Mouse (Mus musculus): ENCODE data around the gene Hlcs. TPM values are rescaled to one million over a fixed set of nuclear protein-coding genes. Genes with fewer than 3 reads are reported as not detected.

The Hlcs gene
- total RNA-seq (2014; fragmentation: Nextera tagmentation) (13.7 and 15.5 TPM in 2 replicates), total RNA-seq (2017) (2.1 and 3.7 TPM in 2 replicates), polyA plus RNA-seq (2012) (2.9 and 3.1 TPM in 2 replicates)

GRCm38 (mm10) chr16:94313229-94314030, at the start of gene Hlcs:
TSS of gene Hlcs (minus strand) at chr16:94313571.
- ATAC-seq (ENCODE audit: extremely low read depth, insufficient number of reproducible peaks, low FRiP score, poor library complexity, severe bottlenecking) = peak; percentile 47
- H3K4me1 ChIP-seq (ENCODE audit: insufficient read depth, low read depth, low read length) = peaks cover 18% of the 10 kb centered on the region
- no peaks in the 10 kb centered on the region for H3K9me3 ChIP-seq (replicated peaks)
- TF ChIP-seq GATA1 (IDR thresholded peaks at IDR 0.05; ENCODE audit: borderline replicate concordance, low read length) = no peak
- peak; percentile 96 for TF ChIP-seq CTCF (IDR thresholded peaks at IDR 0.05; ENCODE audit: low read depth, low read length)
- peak within 1 kb of the TSS; percentile 88 for H3K4me3 ChIP-seq (ENCODE audit: low read depth, low read length)
- H3K27me3 ChIP-seq (ENCODE audit: insufficient read depth, low read length) = no peaks in the 10 kb centered on the region
- peak; percentile 98 for DNase-seq (ENCODE audit: low spot score)
- no peaks in the 10 kb centered on the region for H3K36me3 ChIP-seq (replicated peaks)

GRCm38 (mm10) chr16:94362174-94362873, 49.0 kb upstream of the Hlcs start:
- no peak for DNase-seq (ENCODE audit: low spot score)

GRCm38 (mm10) chr16:94360578-94361350, 47.4 kb upstream of the Hlcs start:
- no peak for ATAC-seq (ENCODE audit: extremely low read depth, insufficient number of reproducible peaks, low FRiP score, poor library complexity, severe bottlenecking)
- Histone ChIP-seq H3K9me3 (replicated peaks) (no peaks in the 10 kb centered on the region), H3K27me3 (ENCODE audit: insufficient read depth, low read length) (peaks cover 3% of the 10 kb centered on the region; the same call in 1 of the 2 replicates), H3K4me1 (ENCODE audit: insufficient read depth, low read depth, low read length) (peaks cover 18% of the 10 kb centered on the region), H3K36me3 (replicated peaks) (peaks cover 8% of the 10 kb centered on the region), H3K4me3 (ENCODE audit: low read depth, low read length) (no peak overlapping the region)
- TF ChIP-seq TAL1 (conservative IDR thresholded peaks at IDR 0.05; ENCODE audit: low read depth, low read length) = no peak
- no peak for TF ChIP-seq CTCF (IDR thresholded peaks at IDR 0.05; ENCODE audit: low read depth, low read length)
- TF ChIP-seq GATA1 (IDR thresholded peaks at IDR 0.05; ENCODE audit: borderline replicate concordance, low read length) = no peak
- no peak for TF ChIP-seq GATA2 (IDR thresholded peaks at IDR 0.05; ENCODE audit: borderline replicate concordance, low read depth, low read length)
- TF ChIP-seq POLR2AphosphoS5 (IDR thresholded peaks at IDR 0.05; ENCODE audit: insufficient replicate concordance, low read depth, low read length) = no peak
- DNase-seq (ENCODE audit: low spot score) = no peak

More at GRCm38 (mm10) chr16:94362174-94362873, 49.0 kb upstream of the Hlcs start:
- no peak for TF ChIP-seq TAL1 (conservative IDR thresholded peaks at IDR 0.05; ENCODE audit: low read depth, low read length)
- no peak for TF ChIP-seq POLR2AphosphoS5 (IDR thresholded peaks at IDR 0.05; ENCODE audit: insufficient replicate concordance, low read depth, low read length)
- no peak for TF ChIP-seq CTCF (IDR thresholded peaks at IDR 0.05; ENCODE audit: low read depth, low read length)
- no peak for TF ChIP-seq GATA1 (IDR thresholded peaks at IDR 0.05; ENCODE audit: borderline replicate concordance, low read length)
- TF ChIP-seq GATA2 (IDR thresholded peaks at IDR 0.05; ENCODE audit: borderline replicate concordance, low read depth, low read length) = no peak
- Histone ChIP-seq H3K4me1 (ENCODE audit: insufficient read depth, low read depth, low read length) (peaks cover 15% of the 10 kb centered on the region), H3K4me3 (ENCODE audit: low read depth, low read length) (no peak overlapping the region), H3K27me3 (ENCODE audit: insufficient read depth, low read length) (peaks cover 3% of the 10 kb centered on the region; the same call in 1 of the 2 replicates), H3K36me3 (replicated peaks) (peaks cover 16% of the 10 kb centered on the region), H3K9me3 (replicated peaks) (no peaks in the 10 kb centered on the region)
- ATAC-seq (ENCODE audit: extremely low read depth, insufficient number of reproducible peaks, low FRiP score, poor library complexity, severe bottlenecking) = 0 out of 2 replicates have a peak, but pooled peaks have one; percentile 15

- H3K27me3 ChIP-seq (ENCODE audit: insufficient read depth, low read length) = peaks cover 16% of the 10 kb centered on the region
- DNase-seq (ENCODE audit: low spot score) (no peak), ATAC-seq (ENCODE audit: extremely low read depth, insufficient number of reproducible peaks, low FRiP score, poor library complexity, severe bottlenecking) (no peak; the same call in 1 of the 2 replicates)
- peak; percentile 38; the same call in 1 of the 2 replicates for TF ChIP-seq TAL1 (conservative IDR thresholded peaks at IDR 0.05; ENCODE audit: low read depth, low read length)
- TF ChIP-seq POLR2AphosphoS5 (IDR thresholded peaks at IDR 0.05; ENCODE audit: insufficient replicate concordance, low read depth, low read length) = no peak
- TF ChIP-seq GATA2 (IDR thresholded peaks at IDR 0.05; ENCODE audit: borderline replicate concordance, low read depth, low read length) = no peak
- H3K9me3 ChIP-seq (replicated peaks) = no peaks in the 10 kb centered on the region
- no peak overlapping the region for H3K4me3 ChIP-seq (ENCODE audit: low read depth, low read length)
- no peaks in the 10 kb centered on the region for H3K36me3 ChIP-seq (replicated peaks)
- peaks cover 21% of the 10 kb centered on the region for H3K4me1 ChIP-seq (ENCODE audit: insufficient read depth, low read depth, low read length)
Measured at GRCm38 (mm10) chr16:94358091-94358490, 44.7 kb upstream of the Hlcs start.

- Histone ChIP-seq H3K27me3 (ENCODE audit: insufficient read depth, low read length) (peaks cover 18% of the 10 kb centered on the region), H3K36me3 (replicated peaks) (no peaks in the 10 kb centered on the region), H3K4me1 (ENCODE audit: insufficient read depth, low read depth, low read length) (peaks cover 16% of the 10 kb centered on the region), H3K9me3 (replicated peaks) (no peaks in the 10 kb centered on the region), H3K4me3 (ENCODE audit: low read depth, low read length) (no peak overlapping the region)
- DNase-seq (ENCODE audit: low spot score) = no peak
- TF ChIP-seq GATA1 (IDR thresholded peaks at IDR 0.05; ENCODE audit: borderline replicate concordance, low read length) (no peak), GATA2 (IDR thresholded peaks at IDR 0.05; ENCODE audit: borderline replicate concordance, low read depth, low read length) (no peak), TAL1 (conservative IDR thresholded peaks at IDR 0.05; ENCODE audit: low read depth, low read length) (no peak), POLR2AphosphoS5 (IDR thresholded peaks at IDR 0.05; ENCODE audit: insufficient replicate concordance, low read depth, low read length) (no peak), CTCF (IDR thresholded peaks at IDR 0.05; ENCODE audit: low read depth, low read length) (no peak)
- no peak for ATAC-seq (ENCODE audit: extremely low read depth, insufficient number of reproducible peaks, low FRiP score, poor library complexity, severe bottlenecking)
Measured at GRCm38 (mm10) chr16:94356776-94357494, 43.6 kb upstream of the Hlcs start.

Measured in G1E (cell line).